Mouse (Mus musculus) limb, embryonic 15.5 days (tissue): ENCODE results near the gene Cntn2. TPM values are rescaled to one million over a fixed set of nuclear protein-coding genes. Genes with fewer than 3 reads are reported as not detected.

Experiments used
- ATAC-seq: fragments of 200-750 bp; cut with Nextera tagmentation; 2 replicates; pipeline ENCODE4 v1.8.0; 2017; ENCODE audit warnings: low read depth, moderate TSS enrichment; ENCODE audit not compliant: insufficient number of reproducible peaks, low FRiP score, low TSS enrichment
- H3K27ac ChIP-seq: fragments of 300-500 bp; sonication (generic); 2 replicates; pipeline ENCODE4 v1.5.1; 2015; ENCODE audit warnings: moderate library complexity, mild to moderate bottlenecking, inconsistent platforms
- H3K27me3 ChIP-seq: fragments of 300-500 bp; sonication (generic); 2 replicates; pipeline ENCODE4 v1.6.1; 2015; ENCODE audit warnings: inconsistent platforms
- H3K36me3 ChIP-seq: fragments of 300-500 bp; sonication (generic); 2 replicates; pipeline ENCODE4 v1.6.1; 2015; ENCODE audit warnings: inconsistent platforms
- H3K4me1 ChIP-seq: fragments of 300-500 bp; sonication (generic); 2 replicates; pipeline ENCODE4 v1.6.1; 2015; ENCODE audit warnings: inconsistent platforms
- H3K4me2 ChIP-seq: fragments of 300-500 bp; sonication (generic); 2 replicates; pipeline ENCODE4 v1.6.1; 2015; ENCODE audit warnings: mild to moderate bottlenecking, inconsistent platforms
- H3K4me3 ChIP-seq: fragments of 300-500 bp; sonication (generic); 2 replicates; pipeline ENCODE4 v1.5.1; 2015; ENCODE audit warnings: mild to moderate bottlenecking, inconsistent platforms
- H3K9ac ChIP-seq: fragments of 300-500 bp; sonication (generic); 2 replicates; pipeline ENCODE4 v1.6.1; 2015; ENCODE audit warnings: inconsistent platforms
- H3K9me3 ChIP-seq: fragments of 300-500 bp; sonication (generic); 2 replicates; pipeline ENCODE4 v1.6.1; 2016; ENCODE audit warnings: inconsistent platforms
- WGBS: fragments of 180-500 bp; shearing (Covaris S2); methylation state at CpG from one replicate; pipeline ENCODE4 v1.1.7; 2015; 5-methylcytosine and 5-hydroxymethylcytosine counted together
- polyA plus RNA-seq: library from polyadenylated mRNA; unstranded; fragments of >200 nt; fragmentation: Nextera tagmentation; extraction: Ambion mirVana; gene quantifications from 2 replicates; pipeline ENCODE4 v1.2.1, GENCODE M21; 2015

Cntn2 gene
- polyA plus RNA-seq, result 0.20 and 0.35 TPM in 2 replicates

DNA sequence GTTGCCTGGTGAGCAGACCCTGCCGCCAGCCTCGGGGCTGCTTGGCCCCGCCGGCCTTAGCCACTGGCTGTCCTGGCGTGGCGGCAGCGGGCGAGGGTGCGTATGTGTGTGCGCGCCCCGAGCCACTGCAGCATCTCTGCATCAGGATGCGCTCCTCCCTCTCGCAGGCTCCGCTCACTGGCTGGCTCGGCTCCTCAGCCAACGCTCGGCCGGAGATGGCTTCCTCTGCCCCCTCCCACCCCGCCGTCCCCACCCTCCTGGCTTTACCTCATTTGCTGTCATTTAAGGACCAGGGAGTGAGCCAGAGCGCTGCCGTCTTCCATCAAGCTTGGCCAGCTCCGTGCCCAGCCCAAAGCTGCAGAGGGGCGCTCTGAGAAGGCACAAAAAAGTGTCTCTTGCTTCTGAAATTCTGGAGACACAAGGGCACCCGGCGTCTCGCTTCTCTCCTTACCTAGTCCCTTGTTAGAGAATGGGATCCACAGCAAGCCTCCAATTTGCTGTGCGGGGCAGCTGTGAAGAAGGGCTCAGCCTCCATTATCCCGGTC lies at the start of gene Cntn2:
TSS of gene Cntn2 (minus strand) at position 495 of the 545 bp plus-strand sequence.
- no peaks in the 10 kb centered on the region for H3K9me3 ChIP-seq
- peaks cover 20% of the 10 kb centered on the region for H3K4me1 ChIP-seq
- peak within 1 kb of the TSS; percentile 26 for H3K4me3 ChIP-seq
- ATAC-seq, result no peak
- H3K4me2 ChIP-seq, result peak within 1 kb of the TSS; percentile 44
- H3K27me3 ChIP-seq, result peaks cover 69% of the 10 kb centered on the region
- under 1% methylated on average over 28 of the region's 30 CpGs for WGBS
- no peak within 1 kb of the TSS for H3K27ac ChIP-seq
- H3K36me3 ChIP-seq, result no peaks in the 10 kb centered on the region
- no peak within 1 kb of the TSS for H3K9ac ChIP-seq

DNA sequence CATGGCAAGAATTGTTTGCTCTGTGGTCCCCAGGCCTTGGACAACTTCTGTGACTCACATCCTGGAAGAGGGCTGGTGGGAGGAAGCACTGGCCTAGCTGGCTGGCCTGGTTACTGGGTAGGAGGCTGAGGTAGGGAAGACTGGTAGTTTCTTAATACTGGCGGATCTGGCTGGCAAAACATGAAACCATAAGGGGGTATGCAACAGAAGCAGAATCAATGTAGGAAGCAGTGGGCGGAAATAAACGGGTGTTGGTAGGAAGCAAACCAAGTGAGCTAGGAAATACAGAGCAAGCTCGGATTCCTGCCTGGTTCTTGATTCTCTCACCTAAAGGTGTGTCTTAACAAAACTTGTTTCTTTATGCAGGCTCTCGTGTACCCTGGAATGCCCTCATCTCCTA lies 49.1 kb upstream of the Cntn2 start:
- H3K27me3 ChIP-seq, result peaks cover 13% of the 10 kb centered on the region; the same call in 1 of the 2 replicates
- ATAC-seq, result no peak
- H3K4me1 ChIP-seq, result no peaks in the 10 kb centered on the region
- 79% methylated on average over 5 of the region's 5 CpGs for WGBS
- H3K9me3 ChIP-seq, result no peaks in the 10 kb centered on the region
- H3K36me3 ChIP-seq, result no peaks in the 10 kb centered on the region
- no peak overlapping the region for H3K4me2 ChIP-seq
- H3K4me3 ChIP-seq, result no peak overlapping the region
- H3K27ac ChIP-seq, result no peak overlapping the region
- H3K9ac ChIP-seq, result no peak overlapping the region

DNA sequence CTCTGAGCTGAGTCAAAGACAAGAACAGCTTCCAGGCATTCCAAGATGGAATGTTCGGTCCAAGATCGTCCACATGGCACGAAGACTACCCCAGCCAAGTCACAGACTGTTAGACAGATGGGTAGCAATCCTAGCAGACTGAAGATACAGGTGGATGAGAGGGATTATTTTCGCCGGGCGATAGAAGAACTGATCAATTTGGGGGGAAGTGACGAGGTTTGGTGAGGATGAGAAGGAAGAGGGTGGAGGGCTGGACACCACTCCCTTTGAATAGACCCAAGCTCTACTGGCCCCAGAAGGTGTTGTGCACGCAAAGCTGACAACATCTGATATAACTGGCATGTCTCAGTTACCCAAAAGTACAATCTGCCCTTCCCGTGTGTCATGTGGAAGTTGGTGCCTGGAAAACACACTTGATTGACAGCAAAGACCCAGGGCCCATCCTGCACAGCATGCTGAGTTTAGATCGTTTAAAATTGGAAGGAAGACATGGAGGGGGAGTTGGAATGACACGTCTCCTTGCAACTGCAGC lies 48.4 kb upstream of the Cntn2 start:
- no peak overlapping the region for H3K4me2 ChIP-seq
- no peak overlapping the region for H3K4me3 ChIP-seq
- H3K9me3 ChIP-seq, result no peaks in the 10 kb centered on the region
- H3K4me1 ChIP-seq, result no peaks in the 10 kb centered on the region
- ATAC-seq, result no peak
- no peak overlapping the region for H3K9ac ChIP-seq
- H3K27me3 ChIP-seq, result peaks cover 9% of the 10 kb centered on the region; the same call in 1 of the 2 replicates
- H3K36me3 ChIP-seq, result no peaks in the 10 kb centered on the region
- WGBS, result 81% methylated on average over 11 of the region's 11 CpGs
- H3K27ac ChIP-seq, result no peak overlapping the region

DNA sequence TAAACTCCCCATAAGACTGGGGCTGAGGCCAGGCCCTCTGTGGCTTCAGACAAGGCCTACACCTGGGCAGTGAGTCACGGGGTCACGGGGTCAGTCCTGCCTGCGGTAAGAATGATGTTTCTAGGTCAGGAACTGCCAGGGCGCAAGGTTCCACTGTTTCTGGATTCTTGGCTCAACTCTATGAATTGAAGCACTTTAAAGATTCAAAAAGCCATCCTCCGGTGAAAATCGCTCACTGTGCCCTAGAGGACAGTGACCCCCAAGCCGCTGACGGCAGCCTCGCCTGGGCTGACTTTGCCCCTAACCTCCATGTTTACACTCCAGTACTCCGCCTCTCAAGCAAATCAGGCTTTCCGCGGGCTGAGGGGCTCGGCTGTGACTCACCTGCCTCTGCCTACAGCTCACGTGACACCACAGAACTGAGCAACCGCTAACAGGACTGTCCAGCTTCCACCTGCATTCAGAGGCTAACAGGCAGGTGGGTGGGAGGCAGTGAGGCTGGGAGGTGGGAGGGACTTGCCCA lies 43.7 kb upstream of the Cntn2 start:
- no peaks in the 10 kb centered on the region for H3K9me3 ChIP-seq
- no peak overlapping the region for H3K27ac ChIP-seq
- H3K4me1 ChIP-seq, result no peaks in the 10 kb centered on the region
- no peak overlapping the region for H3K4me3 ChIP-seq
- no peak overlapping the region for H3K4me2 ChIP-seq
- H3K27me3 ChIP-seq, result no peaks in the 10 kb centered on the region
- no peak for ATAC-seq
- no peak overlapping the region for H3K9ac ChIP-seq
- no peaks in the 10 kb centered on the region for H3K36me3 ChIP-seq
- 47% methylated on average over 15 of the region's 15 CpGs for WGBS

DNA sequence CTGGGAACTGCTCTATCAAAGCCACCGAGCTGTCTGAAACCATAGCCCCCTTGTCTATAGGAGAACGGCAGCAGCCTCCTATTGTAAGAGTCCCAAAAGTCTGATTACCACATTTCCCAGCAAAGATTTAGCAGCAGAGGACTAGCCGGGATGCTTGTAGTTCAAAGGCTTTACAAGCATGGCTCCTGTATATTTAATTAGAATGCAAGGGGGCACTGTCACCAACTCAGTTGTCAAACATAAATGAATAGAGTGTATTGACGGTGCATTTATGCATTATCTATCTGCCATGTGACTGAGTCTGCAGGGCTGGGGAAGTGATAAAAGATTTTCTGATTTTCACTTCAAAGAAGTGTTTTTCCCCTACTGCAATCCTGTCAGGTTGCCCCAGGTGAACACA lies 42.3 kb upstream of the Cntn2 start:
- no peaks in the 10 kb centered on the region for H3K36me3 ChIP-seq
- H3K9ac ChIP-seq, result no peak overlapping the region

DNA sequence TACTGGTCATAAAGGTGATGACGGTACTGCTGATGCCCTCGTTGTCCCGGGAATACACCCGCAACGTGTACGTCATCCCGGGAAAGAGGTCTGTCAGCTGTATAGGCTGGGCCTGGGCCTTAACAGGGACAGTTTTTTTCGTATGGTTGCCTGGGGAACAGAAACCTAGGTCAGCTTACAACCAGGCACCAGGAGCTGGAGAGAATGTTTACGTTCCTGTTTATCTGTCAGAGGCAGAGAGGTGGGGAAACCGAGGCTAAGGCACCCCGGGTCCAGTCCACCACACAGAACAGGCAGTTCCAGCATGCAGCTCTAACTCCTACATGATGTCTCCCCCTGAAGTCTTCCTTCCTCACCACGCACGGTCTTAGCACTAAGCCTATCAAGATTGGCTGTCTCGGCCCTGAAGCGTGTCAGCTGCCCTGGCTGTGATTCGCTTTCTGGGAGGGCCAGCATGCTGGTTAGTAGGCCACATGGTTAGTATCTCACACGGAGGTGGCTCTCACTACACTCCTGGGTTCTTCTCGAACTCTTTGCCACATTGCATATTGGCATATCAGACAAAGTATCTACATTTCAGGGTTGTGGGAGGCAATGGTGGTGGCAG lies 40.0 kb upstream of the Cntn2 start:
- no peak overlapping the region for H3K4me2 ChIP-seq
- no peaks in the 10 kb centered on the region for H3K4me1 ChIP-seq
- no peaks in the 10 kb centered on the region for H3K27me3 ChIP-seq
- H3K36me3 ChIP-seq, result no peaks in the 10 kb centered on the region
- H3K27ac ChIP-seq, result no peak overlapping the region
- no peak overlapping the region for H3K9ac ChIP-seq
- 83% methylated on average over 18 of the region's 18 CpGs for WGBS
- H3K9me3 ChIP-seq, result no peaks in the 10 kb centered on the region
- H3K4me3 ChIP-seq, result no peak overlapping the region
- ATAC-seq, result no peak

More for the DNA sequence above, 42.3 kb upstream of the Cntn2 start:
- no peak overlapping the region for H3K4me3 ChIP-seq
- H3K9me3 ChIP-seq, result no peaks in the 10 kb centered on the region
- no peak overlapping the region for H3K4me2 ChIP-seq
- no peaks in the 10 kb centered on the region for H3K4me1 ChIP-seq
- ATAC-seq, result no peak
- 68% methylated on average over 4 of the region's 4 CpGs for WGBS
- no peaks in the 10 kb centered on the region for H3K27me3 ChIP-seq
- H3K27ac ChIP-seq, result no peak overlapping the region

DNA sequence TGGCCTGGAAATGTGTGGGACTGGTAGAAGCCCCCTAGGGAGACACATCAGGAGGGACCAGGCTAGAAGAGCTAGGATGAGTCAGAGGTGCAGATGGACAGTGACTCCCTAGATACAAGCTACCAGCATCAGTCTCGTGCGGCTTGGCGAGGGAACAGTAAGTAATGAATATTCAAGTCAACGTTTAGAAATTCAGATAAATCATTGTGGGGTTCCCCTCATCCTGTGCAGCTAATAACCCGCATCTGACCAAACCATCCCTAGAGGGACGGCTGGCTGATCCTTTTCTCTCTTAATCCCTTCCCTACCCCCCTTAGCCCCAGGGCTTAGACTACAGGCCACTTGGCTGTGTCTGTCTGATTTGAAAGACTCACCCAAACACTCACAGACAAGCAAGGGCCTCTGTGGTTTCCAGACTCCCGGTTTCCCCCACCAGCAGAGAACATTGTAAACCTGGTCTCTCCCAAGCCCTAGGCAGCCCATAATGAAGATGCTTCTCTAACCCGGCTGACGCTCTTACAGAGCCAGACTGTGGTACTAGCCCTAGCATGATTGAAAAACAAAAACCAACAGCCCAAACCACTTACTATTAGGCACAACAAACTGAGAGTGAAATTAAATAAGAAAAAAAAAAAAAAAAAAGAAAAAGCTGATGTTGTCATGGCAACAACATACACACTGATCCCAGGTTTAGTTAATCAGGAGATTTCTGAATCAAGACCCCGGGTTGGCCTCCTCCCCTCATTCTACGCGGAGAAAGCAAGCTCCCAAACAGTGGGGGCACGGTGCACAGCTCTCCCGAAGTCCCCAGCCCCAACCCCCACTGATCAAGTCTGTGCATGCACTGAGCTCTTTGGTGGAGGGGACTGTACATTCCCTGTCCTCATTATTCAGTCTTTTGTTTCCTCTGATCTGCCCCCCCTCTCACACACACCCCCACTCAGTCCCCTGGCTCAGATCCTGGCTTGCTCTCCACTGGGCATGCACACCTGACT lies 39.1 kb upstream of the Cntn2 start:
- H3K4me2 ChIP-seq, result no peak overlapping the region
- H3K9me3 ChIP-seq, result no peaks in the 10 kb centered on the region
- no peaks in the 10 kb centered on the region for H3K4me1 ChIP-seq
- ATAC-seq, result no peak
- no peaks in the 10 kb centered on the region for H3K27me3 ChIP-seq
- H3K36me3 ChIP-seq, result no peaks in the 10 kb centered on the region
- no peak overlapping the region for H3K4me3 ChIP-seq
- 51% methylated on average over 14 of the region's 14 CpGs for WGBS
- H3K9ac ChIP-seq, result no peak overlapping the region
- H3K27ac ChIP-seq, result no peak overlapping the region

DNA sequence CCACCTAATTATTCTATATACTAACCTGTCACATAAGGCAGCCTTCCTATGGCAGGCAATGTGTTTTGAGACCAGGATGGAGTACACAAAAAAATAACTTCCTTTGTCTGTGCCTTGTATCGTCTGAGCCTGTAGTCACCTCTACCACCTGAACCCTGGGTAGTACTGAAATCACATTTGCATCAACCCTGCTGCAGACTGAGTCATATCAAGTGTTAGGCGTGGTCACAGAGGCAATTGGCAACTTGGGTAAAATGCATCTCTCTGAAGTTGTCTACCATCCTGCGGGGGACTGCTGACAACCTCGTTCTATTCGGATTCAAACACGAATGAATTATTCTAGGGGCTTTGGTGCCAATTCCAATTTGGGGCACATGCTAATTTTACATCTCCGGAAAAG lies 37.0 kb upstream of the Cntn2 start:
- no peak overlapping the region for H3K9ac ChIP-seq
- no peak overlapping the region for H3K4me3 ChIP-seq
- no peak overlapping the region for H3K4me2 ChIP-seq
- no peaks in the 10 kb centered on the region for H3K36me3 ChIP-seq
- ATAC-seq, result no peak
- no peaks in the 10 kb centered on the region for H3K27me3 ChIP-seq
- H3K27ac ChIP-seq, result no peak overlapping the region
- 86% methylated on average over 7 of the region's 7 CpGs for WGBS
- H3K9me3 ChIP-seq, result no peaks in the 10 kb centered on the region
- no peaks in the 10 kb centered on the region for H3K4me1 ChIP-seq

DNA sequence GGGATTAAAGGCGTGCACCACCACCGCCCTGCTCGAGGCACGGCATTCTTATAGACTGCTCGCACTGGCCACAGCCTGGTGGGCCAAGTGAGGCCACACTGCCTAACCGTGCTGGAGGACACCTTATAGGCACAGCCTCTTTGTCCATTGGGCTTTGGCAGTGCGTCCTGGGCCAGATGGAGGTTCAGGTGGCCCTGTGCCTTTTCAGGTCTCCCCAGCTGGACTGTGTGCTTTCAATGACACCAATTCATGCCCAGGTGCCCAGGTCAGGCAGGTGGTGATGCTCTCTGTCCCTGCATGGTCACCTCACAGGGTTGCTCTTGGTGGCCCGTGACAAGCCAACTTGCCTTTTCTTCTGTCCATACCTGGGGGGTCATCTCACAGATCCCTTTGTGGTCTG lies 33.8 kb upstream of the Cntn2 start:
- Histone ChIP-seq H3K4me1 (no peaks in the 10 kb centered on the region), H3K4me2 (no peak overlapping the region), H3K36me3 (no peaks in the 10 kb centered on the region), H3K27me3 (no peaks in the 10 kb centered on the region), H3K9me3 (no peaks in the 10 kb centered on the region), H3K27ac (no peak overlapping the region), H3K9ac (no peak overlapping the region), H3K4me3 (no peak overlapping the region)
- no peak for ATAC-seq
- WGBS, result 91% methylated on average over 8 of the region's 8 CpGs

DNA sequence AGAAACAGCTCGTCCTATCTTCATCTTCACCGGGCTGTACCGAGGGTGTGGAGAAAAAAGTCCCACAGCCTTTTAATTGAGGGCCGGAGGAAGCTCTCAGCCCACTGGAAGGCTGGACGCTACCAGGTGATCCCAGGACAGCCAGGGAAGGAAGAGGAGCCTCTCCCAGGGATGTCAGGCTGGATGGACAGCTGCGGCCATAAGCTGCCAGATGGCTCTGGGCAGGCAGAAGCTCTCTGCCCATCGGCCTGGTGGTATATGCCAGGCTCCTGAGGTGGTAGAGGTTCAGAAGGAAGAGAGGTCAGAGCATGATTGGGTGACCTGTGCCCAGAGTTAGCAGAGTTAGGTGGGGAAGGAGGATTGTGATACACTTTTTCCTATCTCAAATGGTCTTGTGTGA lies 29.8 kb upstream of the Cntn2 start:
- Histone ChIP-seq H3K9ac (no peak overlapping the region), H3K4me1 (no peaks in the 10 kb centered on the region), H3K4me2 (no peak overlapping the region), H3K27ac (no peak overlapping the region), H3K27me3 (no peaks in the 10 kb centered on the region), H3K9me3 (no peaks in the 10 kb centered on the region), H3K36me3 (no peaks in the 10 kb centered on the region), H3K4me3 (no peak overlapping the region)
- WGBS, result 88% methylated on average over 7 of the region's 7 CpGs
- ATAC-seq, result no peak

DNA sequence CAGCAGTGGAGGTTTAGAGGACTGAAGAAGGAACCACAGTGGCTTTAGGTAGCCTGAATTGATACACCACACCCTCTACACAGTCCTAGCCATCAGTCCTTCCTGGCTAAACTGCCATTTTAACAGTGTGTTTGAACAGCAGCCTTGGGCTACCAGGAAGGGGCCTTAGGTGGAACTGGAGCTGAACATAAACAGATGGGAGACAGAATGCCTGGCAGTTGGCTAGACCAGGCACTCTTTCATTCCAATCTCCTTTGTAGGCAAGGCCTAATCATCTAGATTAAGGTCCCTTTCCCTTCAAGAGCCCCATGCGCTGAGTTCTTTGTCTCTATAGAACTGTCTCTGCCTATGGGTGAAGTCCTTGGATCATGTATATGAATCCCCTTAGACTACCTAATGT lies 28.6 kb upstream of the Cntn2 start:
- ATAC-seq, result no peak

More for the DNA sequence above, 28.6 kb upstream of the Cntn2 start:
- H3K27me3 ChIP-seq, result no peaks in the 10 kb centered on the region
- no peak overlapping the region for H3K4me3 ChIP-seq
- 97% methylated on average over 1 of the region's 1 CpGs for whole genome bisulfite sequencing
- H3K27ac ChIP-seq, result no peak overlapping the region
- H3K9ac ChIP-seq, result no peak overlapping the region
- no peak overlapping the region for H3K4me2 ChIP-seq
- H3K9me3 ChIP-seq, result no peaks in the 10 kb centered on the region
- no peaks in the 10 kb centered on the region for H3K36me3 ChIP-seq
- no peaks in the 10 kb centered on the region for H3K4me1 ChIP-seq
